Mouse (Mus musculus) liver, embryonic 13.5 days (tissue): ENCODE measurements at regions not wholly inside any gene's neighbourhood (a gene's known extent, or its start where the extent isn't known, plus 50 kb on each side); places are given as distances from the start of the nearest gene placed in this dataset.

ENCODE experiments used
- ATAC-seq: fragments of 200-750 bp; cut with Nextera tagmentation; 2 replicates; pipeline ENCODE4 v1.8.0; 2017; ENCODE audit warnings: low read depth, mild to moderate bottlenecking, moderate number of reproducible peaks, moderate library complexity
- DNase-seq: peaks from one replicate; pipeline ENCODE4 v3.0.0; 2022
- H3K27ac ChIP-seq: fragments of 300-500 bp; sonication (generic); 2 replicates; pipeline ENCODE4 v1.5.1; 2015; ENCODE audit warnings: moderate library complexity, mild to moderate bottlenecking, inconsistent platforms
- H3K27me3 ChIP-seq: fragments of 300-500 bp; sonication (generic); 2 replicates; pipeline ENCODE4 v1.6.1; 2015; ENCODE audit warnings: mild to moderate bottlenecking, inconsistent platforms
- H3K36me3 ChIP-seq: fragments of 300-500 bp; sonication (generic); 2 replicates; pipeline ENCODE4 v1.6.1; 2015; ENCODE audit warnings: mild to moderate bottlenecking, inconsistent platforms
- H3K4me1 ChIP-seq: fragments of 300-500 bp; sonication (generic); replicated peaks from 2 replicates; pipeline ENCODE4 v1.6.1; 2015; ENCODE audit warnings: inconsistent platforms
- H3K4me2 ChIP-seq: fragments of 300-500 bp; sonication (generic); 2 replicates; pipeline ENCODE4 v1.6.1; 2015; ENCODE audit warnings: inconsistent platforms, mild to moderate bottlenecking, moderate library complexity
- H3K4me3 ChIP-seq: fragments of 300-500 bp; sonication (generic); replicated peaks from 2 replicates; pipeline ENCODE4 v1.5.1; 2015; ENCODE audit warnings: mild to moderate bottlenecking, inconsistent platforms
- H3K9ac ChIP-seq: fragments of 300-500 bp; sonication (generic); 2 replicates; pipeline ENCODE4 v1.6.1; 2015; ENCODE audit warnings: mild to moderate bottlenecking, inconsistent platforms
- H3K9me3 ChIP-seq: fragments of 300-500 bp; sonication (generic); replicated peaks from 2 replicates; pipeline ENCODE4 v1.6.1; 2016; ENCODE audit warnings: inconsistent platforms
- WGBS: fragments of 180-500 bp; shearing (Covaris S2); methylation state at CpG from one replicate; pipeline ENCODE4 v1.1.7; 2015; ENCODE audit not compliant: insufficient replicate concordance; 5-methylcytosine and 5-hydroxymethylcytosine counted together

GRCm38 (mm10) chr12:32273474-32273873, 65.0 kb upstream of the Pik3cg start:
- no peak for ATAC-seq
- Histone ChIP-seq H3K27me3 (no peaks in the 10 kb centered on the region), H3K9ac (no peak overlapping the region), H3K4me1 (0 out of 2 replicates have a peak, but pooled peaks cover 5% of the 10 kb centered on the region), H3K4me2 (no peak overlapping the region), H3K4me3 (no peak overlapping the region), H3K36me3 (no peaks in the 10 kb centered on the region), H3K9me3 (no peaks in the 10 kb centered on the region), H3K27ac (no peak overlapping the region)
- DNase-seq = no peak
- WGBS = 71% methylated on average over 1 of the region's 1 CpGs

GRCm38 (mm10) chr12:32279861-32280260, 71.4 kb upstream of the Pik3cg start:
- H3K27me3 ChIP-seq = no peaks in the 10 kb centered on the region
- H3K9me3 ChIP-seq = no peaks in the 10 kb centered on the region
- ATAC-seq (no peak), DNase-seq (no peak)
- H3K4me3 ChIP-seq = no peak overlapping the region
- H3K9ac ChIP-seq = no peak overlapping the region
- 68% methylated on average over 4 of the region's 4 CpGs for WGBS
- H3K4me1 ChIP-seq = no peaks in the 10 kb centered on the region
- no peaks in the 10 kb centered on the region for H3K36me3 ChIP-seq
- H3K27ac ChIP-seq = no peak overlapping the region
- no peak overlapping the region for H3K4me2 ChIP-seq

GRCm38 (mm10) chr12:32280309-32280708, 71.8 kb upstream of the Pik3cg start:
- WGBS = 76% methylated on average over 2 of the region's 2 CpGs
- Histone ChIP-seq H3K9ac (no peak overlapping the region), H3K27ac (no peak overlapping the region), H3K4me2 (no peak overlapping the region), H3K9me3 (no peaks in the 10 kb centered on the region), H3K27me3 (no peaks in the 10 kb centered on the region), H3K4me1 (no peaks in the 10 kb centered on the region), H3K36me3 (no peaks in the 10 kb centered on the region), H3K4me3 (no peak overlapping the region)
- DNase-seq (no peak), ATAC-seq (no peak)

- H3K36me3 ChIP-seq = no peaks in the 10 kb centered on the region
- no peak for ATAC-seq
- WGBS = 55% methylated on average over 5 of the region's 5 CpGs
Observed at GRCm38 (mm10) chr12:32282371-32283163, 74.1 kb upstream of the Pik3cg start.

GRCm38 (mm10) chr12:32285039-32285438, 76.6 kb upstream of the Pik3cg start:
- Histone ChIP-seq H3K4me1 (peaks cover 13% of the 10 kb centered on the region), H3K27me3 (no peaks in the 10 kb centered on the region), H3K9me3 (no peaks in the 10 kb centered on the region), H3K36me3 (no peaks in the 10 kb centered on the region), H3K27ac (no peak overlapping the region), H3K4me3 (no peak overlapping the region), H3K9ac (no peak overlapping the region), H3K4me2 (no peak overlapping the region)
- no peak for ATAC-seq
- no peak for DNase-seq
- WGBS = 38% methylated on average over 2 of the region's 2 CpGs

More at GRCm38 (mm10) chr12:32282371-32283163, 74.1 kb upstream of the Pik3cg start:
- no peak for DNase-seq
- no peak overlapping the region for H3K27ac ChIP-seq
- no peaks in the 10 kb centered on the region for H3K9me3 ChIP-seq
- no peak overlapping the region for H3K4me3 ChIP-seq
- H3K9ac ChIP-seq = no peak overlapping the region
- no peaks in the 10 kb centered on the region for H3K27me3 ChIP-seq
- H3K4me2 ChIP-seq = no peak overlapping the region
- peaks cover 5% of the 10 kb centered on the region for H3K4me1 ChIP-seq

- Histone ChIP-seq H3K9me3 (no peaks in the 10 kb centered on the region), H3K36me3 (no peaks in the 10 kb centered on the region), H3K27ac (no peak overlapping the region), H3K27me3 (no peaks in the 10 kb centered on the region), H3K9ac (no peak overlapping the region), H3K4me2 (no peak overlapping the region), H3K4me3 (no peak overlapping the region), H3K4me1 (peaks cover 29% of the 10 kb centered on the region)
- WGBS = 19% methylated on average over 5 of the region's 5 CpGs
- DNase-seq (no peak), ATAC-seq (no peak)
Observed at GRCm38 (mm10) chr12:32286652-32287051, 78.2 kb upstream of the Pik3cg start.

GRCm38 (mm10) chr12:32291145-32291544, 82.7 kb upstream of the Pik3cg start:
- WGBS = 54% methylated on average over 5 of the region's 5 CpGs

GRCm38 (mm10) chr12:32291962-32292748, 83.7 kb upstream of the Pik3cg start:
- no peaks in the 10 kb centered on the region for H3K36me3 ChIP-seq
- H3K4me1 ChIP-seq = peaks cover 49% of the 10 kb centered on the region
- H3K4me3 ChIP-seq = peak overlapping the region; percentile 45
- peak overlapping the region; percentile 56 for H3K9ac ChIP-seq
- ATAC-seq = peak; percentile 82
- H3K9me3 ChIP-seq = no peaks in the 10 kb centered on the region
- H3K4me2 ChIP-seq = peak overlapping the region; percentile 58
- H3K27me3 ChIP-seq = no peaks in the 10 kb centered on the region
- peak overlapping the region; percentile 84 for H3K27ac ChIP-seq
- DNase-seq = peak; percentile 73
- WGBS = 7% methylated on average over 18 of the region's 18 CpGs

More at GRCm38 (mm10) chr12:32291145-32291544, 82.7 kb upstream of the Pik3cg start:
- ATAC-seq (no peak), DNase-seq (no peak)
- H3K36me3 ChIP-seq = no peaks in the 10 kb centered on the region
- no peak overlapping the region for H3K4me3 ChIP-seq
- H3K9ac ChIP-seq = peak overlapping the region; percentile 56; the same call in 1 of the 2 replicates
- H3K4me1 ChIP-seq = peaks cover 49% of the 10 kb centered on the region
- H3K27ac ChIP-seq = peak overlapping the region; percentile 84
- no peaks in the 10 kb centered on the region for H3K9me3 ChIP-seq
- H3K4me2 ChIP-seq = peak overlapping the region; percentile 58; the same call in 1 of the 2 replicates
- no peaks in the 10 kb centered on the region for H3K27me3 ChIP-seq

GRCm38 (mm10) chr12:32292749-32293128, 84.3 kb upstream of the Pik3cg start:
- H3K36me3 ChIP-seq = no peaks in the 10 kb centered on the region
- H3K27me3 ChIP-seq = no peaks in the 10 kb centered on the region
- WGBS = 33% methylated on average over 5 of the region's 5 CpGs
- peaks cover 45% of the 10 kb centered on the region for H3K4me1 ChIP-seq
- peak overlapping the region; percentile 56 for H3K9ac ChIP-seq
- H3K9me3 ChIP-seq = no peaks in the 10 kb centered on the region
- H3K4me2 ChIP-seq = peak overlapping the region; percentile 58
- H3K27ac ChIP-seq = peak overlapping the region; percentile 84
- DNase-seq = peak; percentile 42
- peak; percentile 63 for ATAC-seq
- H3K4me3 ChIP-seq = peak overlapping the region; percentile 45

GRCm38 (mm10) chr12:32297431-32297830, 81.1 kb upstream of the Ccdc71l start:
- no peaks in the 10 kb centered on the region for H3K36me3 ChIP-seq
- no peak overlapping the region for H3K9ac ChIP-seq
- no peak overlapping the region for H3K4me3 ChIP-seq
- no peak overlapping the region for H3K4me2 ChIP-seq
- H3K9me3 ChIP-seq = no peaks in the 10 kb centered on the region
- 82% methylated on average over 7 of the region's 7 CpGs for WGBS
- H3K27me3 ChIP-seq = no peaks in the 10 kb centered on the region
- ATAC-seq (no peak), DNase-seq (no peak)
- peaks cover 20% of the 10 kb centered on the region for H3K4me1 ChIP-seq
- no peak overlapping the region for H3K27ac ChIP-seq

- no peak overlapping the region for H3K4me2 ChIP-seq
- peaks cover 12% of the 10 kb centered on the region for H3K4me1 ChIP-seq
- no peak overlapping the region for H3K9ac ChIP-seq
- no peak for DNase-seq
- no peaks in the 10 kb centered on the region for H3K36me3 ChIP-seq
- ATAC-seq = no peak
- no peaks in the 10 kb centered on the region for H3K9me3 ChIP-seq
- no peak overlapping the region for H3K27ac ChIP-seq
- H3K4me3 ChIP-seq = no peak overlapping the region
- H3K27me3 ChIP-seq = no peaks in the 10 kb centered on the region
- WGBS = 60% methylated on average over 2 of the region's 2 CpGs
Observed at GRCm38 (mm10) chr12:32299714-32300113, 78.8 kb upstream of the Ccdc71l start.
